Mouse (Mus musculus): ENCODE measurements around the gene Sim2. TPM values are rescaled to one million over a fixed set of nuclear protein-coding genes. Genes with fewer than 3 reads are reported as not detected.

The Sim2 gene
- polyA plus RNA-seq, 1 experiment from 2014 or later, result 0.58 TPM

DNA sequence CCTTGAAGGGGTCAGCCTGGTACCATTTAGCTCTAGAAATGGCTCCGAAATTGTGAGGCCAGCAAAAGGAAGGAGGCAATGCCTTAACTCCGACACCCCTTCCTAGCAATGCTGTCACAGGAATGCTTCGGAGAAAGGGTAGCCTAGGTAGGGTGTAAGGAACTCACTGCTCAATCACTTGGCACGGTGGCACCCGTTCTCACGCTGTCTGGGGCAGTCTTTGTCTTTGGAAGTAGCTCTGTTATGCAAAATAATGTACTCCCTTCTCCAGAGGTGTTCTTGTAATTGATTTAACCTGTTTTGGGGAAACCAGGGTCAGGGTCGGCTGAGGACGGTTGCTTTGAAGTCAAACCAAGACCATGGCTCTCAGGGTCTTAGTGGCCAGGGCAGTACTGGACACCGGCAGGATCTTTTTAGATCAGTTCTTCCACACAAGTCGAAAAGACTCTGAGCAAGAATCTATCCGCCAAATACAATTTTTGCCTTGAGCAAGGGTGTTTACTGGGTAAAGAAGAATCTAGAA lies 3.6 kb downstream of the Sim2 start:
- 4% methylated on average over 11 of the region's 11 CpGs for WGBS
- Histone ChIP-seq H3K9me3 (no peaks in the 10 kb centered on the region), H3K4me1 (peaks cover 33% of the 10 kb centered on the region), H3K4me2 (no peak overlapping the region), H3K4me3 (no peak overlapping the region), H3K9ac (no peak overlapping the region), H3K36me3 (no peaks in the 10 kb centered on the region), H3K27me3 (peaks cover 98% of the 10 kb centered on the region), H3K27ac (no peak overlapping the region)
- no peak for ATAC-seq (ENCODE audit: insufficient number of reproducible peaks, insufficient read depth, low FRiP score, low TSS enrichment, low read depth)

DNA sequence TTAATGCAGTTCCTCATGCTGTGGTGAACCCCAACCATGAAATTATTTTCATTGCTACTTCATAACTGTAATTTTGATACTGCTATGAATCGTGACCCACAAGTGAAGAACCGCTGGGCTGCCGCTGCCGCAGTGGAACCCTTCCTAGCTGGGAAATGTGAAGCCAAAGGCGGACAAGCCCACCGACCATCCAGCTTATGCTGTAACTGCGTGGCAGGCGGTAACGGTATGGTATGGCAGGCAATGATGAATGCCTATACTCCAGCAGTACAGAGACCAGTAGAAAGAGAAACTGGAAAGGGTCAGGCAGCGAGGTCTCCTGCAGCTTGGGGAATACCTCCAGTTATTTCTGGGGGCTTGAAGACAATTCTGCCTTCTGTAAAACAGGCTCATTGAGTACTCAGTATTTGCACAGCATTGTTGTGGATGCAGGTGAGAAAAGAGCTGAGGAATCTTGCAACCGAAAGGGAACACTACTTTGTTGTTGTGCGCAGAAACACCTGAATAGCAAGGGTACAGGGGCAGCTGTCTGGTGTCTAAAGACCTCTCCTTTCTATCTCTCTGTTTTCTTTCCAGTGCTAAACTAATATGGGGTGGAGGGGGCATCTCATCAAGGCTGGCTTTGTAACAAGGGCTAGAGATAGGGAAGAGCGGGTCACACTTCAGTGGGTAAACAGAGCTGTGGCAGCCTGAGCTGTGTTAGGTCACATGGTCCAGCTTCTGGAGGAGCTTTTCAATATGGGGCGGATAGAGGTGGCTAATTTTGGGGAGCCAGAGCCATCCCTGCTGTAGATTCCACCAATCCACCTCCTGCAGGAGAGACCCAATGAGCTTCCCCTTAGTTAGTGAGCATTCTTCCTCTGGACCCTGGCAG lies 4.3 kb downstream of the Sim2 start:
- no peak for ATAC-seq (ENCODE audit: insufficient number of reproducible peaks, insufficient read depth, low FRiP score, low TSS enrichment, low read depth)
- Histone ChIP-seq H3K4me1 (peaks cover 28% of the 10 kb centered on the region), H3K9me3 (no peaks in the 10 kb centered on the region), H3K27ac (no peak overlapping the region), H3K27me3 (peaks cover 98% of the 10 kb centered on the region), H3K4me2 (no peak overlapping the region), H3K9ac (no peak overlapping the region), H3K36me3 (no peaks in the 10 kb centered on the region), H3K4me3 (no peak overlapping the region)
- 7% methylated on average over 14 of the region's 14 CpGs for WGBS

DNA sequence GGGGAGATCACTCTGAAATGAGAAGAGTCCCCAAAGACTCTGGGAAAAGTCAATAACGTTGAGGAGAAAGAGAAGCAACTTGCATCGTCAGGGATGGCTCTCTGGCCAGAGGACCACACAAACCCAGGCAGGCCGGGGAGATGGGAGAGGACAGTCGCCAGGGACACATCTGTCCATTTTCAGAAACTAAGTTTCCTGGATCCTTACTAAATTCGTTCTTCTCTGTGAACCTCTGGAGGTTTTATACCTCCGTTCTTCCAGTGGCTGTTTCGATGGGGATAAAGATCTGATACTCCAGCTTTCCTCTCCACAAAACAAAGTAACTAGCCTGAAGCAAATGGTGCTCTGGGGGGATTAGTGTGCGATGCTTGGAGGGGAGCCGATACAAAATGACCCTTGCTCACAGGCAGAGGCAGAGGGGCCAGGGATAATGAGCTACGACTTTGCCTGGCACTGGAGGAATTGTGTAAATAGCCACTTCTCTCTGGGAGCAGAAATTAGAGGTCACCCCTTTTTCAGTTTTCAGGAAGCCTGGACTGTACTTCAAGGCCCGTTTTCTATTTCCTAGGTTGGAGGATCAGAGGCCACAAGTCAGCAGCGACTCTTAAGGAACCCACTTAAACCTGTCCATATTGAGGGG lies 7.9 kb downstream of the Sim2 start:
- no peak overlapping the region for H3K4me2 ChIP-seq
- H3K4me3 ChIP-seq, result no peak overlapping the region
- H3K9me3 ChIP-seq, result no peaks in the 10 kb centered on the region
- H3K27ac ChIP-seq, result no peak overlapping the region
- H3K36me3 ChIP-seq, result no peaks in the 10 kb centered on the region
- 2% methylated on average over 12 of the region's 12 CpGs for WGBS
- no peak overlapping the region for H3K9ac ChIP-seq
- H3K27me3 ChIP-seq, result peaks cover 93% of the 10 kb centered on the region
- peaks cover 11% of the 10 kb centered on the region; the same call in 1 of the 2 replicates for H3K4me1 ChIP-seq
- ATAC-seq (ENCODE audit: insufficient number of reproducible peaks, insufficient read depth, low FRiP score, low TSS enrichment, low read depth), result no peak

DNA sequence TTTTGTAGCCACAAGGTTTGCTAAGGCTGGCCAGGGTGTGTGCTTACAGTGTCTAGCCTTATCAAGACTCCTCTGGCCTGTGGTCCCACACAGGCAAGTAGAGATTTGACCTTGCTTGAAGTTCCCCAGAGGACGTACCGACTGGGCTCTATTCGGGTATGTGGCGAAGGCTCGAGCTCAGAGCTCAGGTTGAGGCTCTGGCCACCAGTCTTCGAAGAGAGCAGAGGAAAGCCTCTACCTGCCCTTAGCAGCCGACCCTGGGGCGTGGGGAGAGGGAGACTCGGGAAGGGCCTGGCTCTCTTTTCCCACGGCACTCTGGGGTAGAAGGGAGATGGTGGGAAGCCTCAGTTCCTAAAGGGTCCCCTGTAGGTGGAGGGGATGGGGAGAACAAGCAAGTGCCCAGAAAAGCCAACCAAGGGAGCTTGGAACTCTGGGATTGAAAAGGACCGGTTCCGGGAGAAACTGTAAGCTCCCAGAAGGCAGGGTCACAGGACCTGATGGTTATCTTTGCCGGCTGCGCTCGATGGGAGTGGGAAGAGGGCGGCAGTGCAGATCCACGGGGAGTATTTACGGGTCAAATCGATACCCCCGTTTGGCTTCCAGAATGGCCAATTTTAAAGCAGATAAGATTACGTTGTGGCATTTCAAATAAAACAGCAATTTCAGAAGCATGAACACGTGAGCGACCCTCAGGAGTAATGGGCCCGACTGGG lies 8.6 kb downstream of the Sim2 start:
- no peak overlapping the region; the same call in 1 of the 2 replicates for H3K4me3 ChIP-seq
- peaks cover 14% of the 10 kb centered on the region; the same call in 1 of the 2 replicates for H3K4me1 ChIP-seq
- ATAC-seq (ENCODE audit: insufficient number of reproducible peaks, insufficient read depth, low FRiP score, low TSS enrichment, low read depth), result no peak
- no peak overlapping the region for H3K27ac ChIP-seq
- peaks cover 93% of the 10 kb centered on the region for H3K27me3 ChIP-seq
- H3K4me2 ChIP-seq, result no peak overlapping the region
- WGBS, result 2% methylated on average over 24 of the region's 24 CpGs
- no peak overlapping the region for H3K9ac ChIP-seq
- H3K9me3 ChIP-seq, result no peaks in the 10 kb centered on the region
- no peaks in the 10 kb centered on the region for H3K36me3 ChIP-seq

DNA sequence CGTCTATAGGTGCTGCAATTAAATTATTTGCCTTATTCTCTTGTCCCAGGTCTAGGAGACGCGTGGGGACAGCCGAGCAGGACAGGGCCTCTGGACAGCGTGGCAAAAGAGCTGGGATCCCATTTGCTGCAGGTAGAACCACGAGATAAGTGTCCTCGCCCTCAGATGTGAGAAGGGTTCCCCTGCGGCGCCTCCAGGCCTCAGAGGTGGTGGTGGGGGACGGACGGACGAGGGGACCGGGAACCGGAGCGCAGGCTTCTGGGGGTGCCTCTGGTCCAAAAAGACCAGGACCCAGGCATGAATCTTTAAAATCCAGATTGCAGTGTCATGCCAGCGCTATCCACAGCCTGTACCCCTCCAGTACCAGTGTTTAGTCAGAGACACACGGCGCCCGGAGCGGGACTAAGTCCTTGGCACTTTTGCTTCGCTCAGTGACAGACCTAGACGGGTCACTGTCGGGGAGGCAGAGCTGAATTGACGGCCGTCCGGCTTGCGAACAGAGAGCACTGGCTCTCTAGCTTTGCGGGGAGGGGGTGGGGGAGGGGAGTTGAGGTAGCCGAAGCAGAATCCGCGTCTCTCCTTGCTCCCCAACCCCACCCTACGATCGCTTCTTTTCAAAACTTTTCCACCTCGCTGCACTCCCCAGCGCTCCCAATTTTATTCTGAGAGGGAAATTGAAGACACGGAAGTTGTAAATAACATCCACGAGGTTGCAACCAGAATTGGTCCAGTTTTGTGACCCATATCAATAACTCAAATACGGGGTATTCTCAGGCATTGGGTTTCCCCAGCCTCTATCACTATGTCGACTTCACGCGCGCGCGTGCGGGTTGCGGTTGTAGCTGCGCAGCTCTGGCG lies 9.7 kb downstream of the Sim2 start:
- no peak for ATAC-seq (ENCODE audit: insufficient number of reproducible peaks, insufficient read depth, low FRiP score, low TSS enrichment, low read depth)
- H3K36me3 ChIP-seq, result no peaks in the 10 kb centered on the region
- H3K9ac ChIP-seq, result no peak overlapping the region
- H3K27me3 ChIP-seq, result peaks cover 92% of the 10 kb centered on the region
- no peaks in the 10 kb centered on the region for H3K9me3 ChIP-seq
- no peak overlapping the region for H3K27ac ChIP-seq
- H3K4me2 ChIP-seq, result no peak overlapping the region
- no peak overlapping the region for H3K4me3 ChIP-seq
- 2% methylated on average over 48 of the region's 48 CpGs for WGBS
- H3K4me1 ChIP-seq, result peaks cover 14% of the 10 kb centered on the region; the same call in 1 of the 2 replicates

DNA sequence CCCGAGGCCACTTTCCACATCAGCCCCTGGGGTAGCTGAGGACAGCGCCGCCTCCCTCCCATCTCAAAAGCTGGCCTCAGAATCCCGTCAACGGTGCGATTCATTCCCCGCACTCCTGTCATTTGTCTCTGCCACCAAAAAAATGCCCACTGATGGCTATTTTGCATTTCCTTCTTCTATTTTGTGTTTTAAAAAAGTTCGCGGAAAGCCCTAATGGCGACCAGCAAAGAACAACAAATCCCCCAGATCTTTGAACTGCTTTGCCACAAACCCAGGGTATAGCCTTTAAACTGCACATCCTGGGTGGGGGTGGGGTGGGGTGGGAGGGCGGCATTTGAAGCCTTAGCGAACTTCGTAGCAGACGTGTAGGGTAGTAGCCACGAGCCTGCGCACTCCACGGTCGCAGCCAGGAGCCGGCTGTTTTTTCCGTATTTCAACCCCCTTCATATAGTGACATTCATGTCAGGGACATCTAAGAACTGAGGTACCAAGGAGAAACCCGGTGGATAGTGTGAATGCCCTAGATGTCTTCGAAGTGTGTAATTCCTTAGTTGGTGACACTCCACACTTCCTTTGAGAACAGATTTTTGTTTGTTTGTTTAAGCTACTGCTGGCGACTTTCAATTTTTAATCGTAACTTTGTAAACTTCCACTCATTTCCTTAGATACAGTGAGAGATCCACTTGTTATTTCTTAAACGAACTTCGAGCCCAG lies 10.5 kb downstream of the Sim2 start:
- Histone ChIP-seq H3K4me1 (peaks cover 14% of the 10 kb centered on the region; the same call in 1 of the 2 replicates), H3K9me3 (no peaks in the 10 kb centered on the region), H3K27me3 (peaks cover 91% of the 10 kb centered on the region), H3K36me3 (no peaks in the 10 kb centered on the region), H3K4me2 (no peak overlapping the region), H3K4me3 (no peak overlapping the region), H3K9ac (no peak overlapping the region), H3K27ac (no peak overlapping the region)
- WGBS, result 2% methylated on average over 26 of the region's 26 CpGs
- ATAC-seq (ENCODE audit: insufficient number of reproducible peaks, insufficient read depth, low FRiP score, low TSS enrichment, low read depth), result no peak

DNA sequence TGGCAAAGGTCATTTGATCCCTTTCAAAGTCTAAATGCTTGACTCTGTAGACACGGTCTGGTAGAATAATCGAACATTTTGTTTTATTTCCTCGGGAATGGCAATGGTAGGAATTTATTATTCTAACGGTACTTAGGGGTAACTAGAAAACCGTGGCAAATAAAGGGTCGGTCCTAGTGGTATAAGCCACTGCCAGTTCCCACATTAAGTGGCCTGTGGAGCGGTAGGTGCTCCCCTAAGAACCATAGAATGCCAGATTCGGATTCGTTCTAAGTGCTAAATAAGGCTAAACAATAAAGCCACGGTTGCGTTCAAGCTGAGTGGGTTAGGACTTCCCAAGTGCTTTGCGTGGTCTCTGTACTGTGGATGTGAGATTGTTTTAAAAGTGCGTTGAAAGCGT lies 11.7 kb downstream of the Sim2 start:
- Histone ChIP-seq H3K4me2 (no peak overlapping the region), H3K4me3 (no peak overlapping the region), H3K27ac (no peak overlapping the region), H3K27me3 (peaks cover 81% of the 10 kb centered on the region), H3K36me3 (no peaks in the 10 kb centered on the region), H3K9me3 (no peaks in the 10 kb centered on the region), H3K9ac (no peak overlapping the region), H3K4me1 (peaks cover 14% of the 10 kb centered on the region; the same call in 1 of the 2 replicates)
- WGBS, result 2% methylated on average over 14 of the region's 14 CpGs
- ATAC-seq (ENCODE audit: insufficient number of reproducible peaks, insufficient read depth, low FRiP score, low TSS enrichment, low read depth), result no peak

DNA sequence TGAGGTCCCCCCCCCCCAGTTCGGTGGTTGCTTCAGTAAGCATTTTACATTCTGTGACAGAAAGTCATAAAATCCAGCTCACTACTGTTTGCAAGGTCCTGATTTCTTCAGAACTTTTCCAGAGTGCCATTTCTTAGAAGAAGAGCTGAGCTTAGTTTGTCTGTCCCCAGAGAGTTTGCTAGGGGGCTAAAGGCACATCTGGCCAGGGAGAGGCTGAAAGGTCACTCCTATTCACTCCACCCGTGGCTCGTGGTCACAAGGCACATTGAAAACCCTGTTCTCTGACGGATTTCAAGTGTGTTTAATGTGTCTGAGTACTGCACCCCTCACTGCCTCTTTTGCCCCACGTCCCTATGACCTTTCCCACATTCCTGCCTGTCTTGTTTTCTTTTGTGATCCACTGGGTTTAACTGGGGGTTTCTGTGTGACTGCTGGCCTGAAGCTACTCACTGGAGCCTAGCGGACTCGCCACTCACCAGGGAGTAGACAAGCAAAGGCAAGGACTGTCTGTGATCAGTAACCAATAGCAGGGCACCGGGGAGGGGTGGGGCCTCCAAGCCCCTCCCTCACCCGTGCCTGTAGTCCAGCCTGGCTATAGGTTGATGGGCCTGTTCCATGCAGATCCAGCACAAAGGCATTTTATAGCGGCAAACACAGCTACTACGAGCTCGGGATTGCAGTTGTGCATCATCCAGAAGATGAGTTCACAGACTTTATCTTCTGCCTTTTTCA lies 13.2 kb downstream of the Sim2 start:
- WGBS, result 5% methylated on average over 12 of the region's 12 CpGs
- Histone ChIP-seq H3K4me2 (no peak overlapping the region), H3K36me3 (no peaks in the 10 kb centered on the region), H3K4me3 (no peak overlapping the region), H3K9me3 (no peaks in the 10 kb centered on the region), H3K27me3 (peaks cover 67% of the 10 kb centered on the region), H3K4me1 (peaks cover 14% of the 10 kb centered on the region; the same call in 1 of the 2 replicates), H3K9ac (no peak overlapping the region), H3K27ac (no peak overlapping the region)
- 0 out of 2 replicates have a peak, but pooled peaks have one; percentile 59 for ATAC-seq (ENCODE audit: insufficient number of reproducible peaks, insufficient read depth, low FRiP score, low TSS enrichment, low read depth)

DNA sequence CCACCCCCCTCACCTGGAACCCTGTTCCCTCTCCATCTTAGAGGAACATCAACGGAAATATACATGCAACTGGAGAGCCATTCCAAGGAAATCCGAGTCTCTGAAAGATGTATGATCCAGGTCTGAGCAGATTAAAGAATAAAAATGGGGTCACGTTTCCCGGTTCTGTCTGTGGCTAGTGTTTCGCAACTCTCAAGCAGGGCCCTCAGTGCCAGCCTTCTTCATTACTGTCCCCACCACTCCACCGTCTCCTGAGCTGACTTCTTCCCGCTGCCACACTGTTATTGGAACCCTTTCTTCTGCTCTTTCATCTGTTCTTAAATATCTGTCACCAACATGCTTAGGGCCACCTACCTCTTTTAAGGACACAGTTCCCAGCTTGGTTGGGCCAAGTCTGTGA lies 28.4 kb downstream of the Sim2 start:
- peaks cover 4% of the 10 kb centered on the region; the same call in 1 of the 2 replicates for H3K4me1 ChIP-seq
- H3K4me2 ChIP-seq, result no peak overlapping the region
- H3K9ac ChIP-seq, result no peak overlapping the region
- H3K27me3 ChIP-seq, result peaks cover 30% of the 10 kb centered on the region
- whole genome bisulfite sequencing, result 69% methylated on average over 7 of the region's 7 CpGs
- no peak overlapping the region for H3K27ac ChIP-seq
- no peak overlapping the region for H3K4me3 ChIP-seq
- no peaks in the 10 kb centered on the region for H3K9me3 ChIP-seq
- no peak for ATAC-seq (ENCODE audit: insufficient number of reproducible peaks, insufficient read depth, low FRiP score, low TSS enrichment, low read depth)
- no peaks in the 10 kb centered on the region for H3K36me3 ChIP-seq

DNA sequence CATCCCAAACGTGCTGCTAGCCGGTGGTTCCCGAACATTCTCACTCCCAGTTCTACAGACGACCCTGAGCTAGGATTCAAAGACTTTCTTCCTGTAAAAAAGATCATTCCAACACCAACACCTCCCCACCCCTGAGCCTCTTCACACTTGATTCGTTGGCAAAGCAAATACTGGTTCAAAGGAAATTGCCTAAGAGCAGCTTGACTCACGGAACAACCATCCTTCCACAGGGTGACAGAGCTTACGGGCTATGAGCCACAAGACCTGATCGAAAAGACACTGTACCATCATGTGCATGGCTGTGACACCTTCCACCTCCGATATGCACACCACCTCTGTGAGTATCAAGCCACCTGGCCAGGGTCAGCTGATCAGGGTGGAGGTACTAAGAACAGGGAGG lies 30.0 kb downstream of the Sim2 start:
- no peak overlapping the region for H3K9ac ChIP-seq
- ATAC-seq (ENCODE audit: insufficient number of reproducible peaks, insufficient read depth, low FRiP score, low TSS enrichment, low read depth), result no peak
- no peaks in the 10 kb centered on the region for H3K36me3 ChIP-seq
- no peak overlapping the region for H3K4me2 ChIP-seq
- H3K27me3 ChIP-seq, result peaks cover 33% of the 10 kb centered on the region
- H3K27ac ChIP-seq, result no peak overlapping the region
- H3K9me3 ChIP-seq, result no peaks in the 10 kb centered on the region
- 81% methylated on average over 9 of the region's 9 CpGs for WGBS
- no peak overlapping the region for H3K4me3 ChIP-seq
- H3K4me1 ChIP-seq, result peaks cover 4% of the 10 kb centered on the region; the same call in 1 of the 2 replicates

All from embryonic facial prominence, embryonic 13.5 days (tissue).